Mouse (Mus musculus) spleen, postnatal 14 days (tissue): ENCODE data around the gene Gm12184.
"Not testable (repeated sequence)": the region's sequence is repeated elsewhere in the genome, so short reads cannot be mapped to it uniquely, and the experiment has no call there.

ENCODE experiments used
- DNase-seq, 2 experiments: peaks; one replicate each; pipeline ENCODE4 v3.0.0; 2021 to 2022; ENCODE audit warnings: low spot score in 2 of 2

Gm12184 gene

GRCm38 (mm10) chr11:48846881-48847280 is 20.4 kb upstream of the Gm12184 start:
- no peak for DNase-seq

DNA sequence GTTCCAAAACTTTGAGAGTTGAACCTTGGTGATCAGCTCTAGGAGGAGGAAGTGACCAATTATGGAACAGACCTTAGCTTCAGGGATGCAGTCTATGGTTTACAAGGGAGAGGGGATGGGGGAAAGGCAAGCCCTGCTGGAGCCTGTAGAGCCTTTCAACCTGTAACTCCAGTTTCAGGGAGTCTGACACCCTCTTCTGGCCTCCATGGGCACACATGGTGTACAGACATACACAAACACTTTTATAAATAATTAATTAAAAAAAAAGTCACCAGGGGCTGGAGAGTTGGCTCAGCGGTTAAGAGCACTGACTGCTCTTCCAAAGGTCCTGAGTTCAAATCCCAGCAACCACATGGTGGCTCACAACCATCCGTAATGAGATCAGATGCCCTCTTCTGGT is 19.9 kb upstream of the Gm12184 start:
- DNase-seq, result not testable (repeated sequence)

- no peak for DNase-seq
These were observed 18.9 kb upstream of the Gm12184 start for GRCm38 (mm10) chr11:48845244-48845815.

- DNase-seq, result no peak
These were observed 17.9 kb upstream of the Gm12184 start for GRCm38 (mm10) chr11:48844309-48844708.

DNA sequence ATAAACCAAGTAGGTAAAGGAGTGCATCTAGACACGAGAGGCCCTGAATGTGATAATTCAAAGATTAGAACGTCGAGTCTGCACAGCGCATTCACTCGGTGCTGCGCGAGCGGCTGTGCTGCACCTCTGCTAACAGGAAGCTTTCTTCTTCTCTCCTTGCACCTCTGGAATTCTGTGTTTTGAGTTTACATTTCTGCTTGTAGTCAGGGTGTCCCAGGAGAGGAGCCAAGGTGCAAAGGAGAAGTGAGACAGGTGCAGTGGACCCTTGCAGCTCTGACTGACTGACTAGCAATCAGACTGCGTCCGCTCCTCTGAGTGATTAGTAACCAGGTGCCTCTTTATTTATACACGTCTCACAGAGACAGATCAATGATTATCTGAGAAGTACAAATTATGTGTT is 16.7 kb upstream of the Gm12184 start:
- no peak for DNase-seq

GRCm38 (mm10) chr11:48842378-48842792 is 15.9 kb upstream of the Gm12184 start:
- no peak for DNase-seq

DNA sequence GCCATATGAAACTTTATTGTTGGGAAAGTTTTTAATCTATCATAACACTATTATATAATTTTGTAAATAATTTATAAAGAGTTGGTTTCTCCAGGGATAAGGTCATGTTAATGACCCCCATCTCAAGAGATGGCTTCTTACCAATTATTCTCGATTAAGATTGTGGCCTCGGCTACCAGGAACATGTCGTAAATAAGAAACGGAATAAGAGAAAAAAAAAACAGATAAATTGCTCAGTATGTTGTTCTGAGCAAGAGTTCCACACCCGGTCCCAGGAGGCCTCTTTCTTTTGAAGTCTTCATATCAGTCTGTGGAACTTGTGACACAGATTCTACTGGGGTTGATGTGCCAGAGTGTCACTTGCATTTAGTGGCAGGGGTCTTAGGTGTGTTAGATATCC is 14.8 kb upstream of the Gm12184 start:
- no peak for DNase-seq

DNA sequence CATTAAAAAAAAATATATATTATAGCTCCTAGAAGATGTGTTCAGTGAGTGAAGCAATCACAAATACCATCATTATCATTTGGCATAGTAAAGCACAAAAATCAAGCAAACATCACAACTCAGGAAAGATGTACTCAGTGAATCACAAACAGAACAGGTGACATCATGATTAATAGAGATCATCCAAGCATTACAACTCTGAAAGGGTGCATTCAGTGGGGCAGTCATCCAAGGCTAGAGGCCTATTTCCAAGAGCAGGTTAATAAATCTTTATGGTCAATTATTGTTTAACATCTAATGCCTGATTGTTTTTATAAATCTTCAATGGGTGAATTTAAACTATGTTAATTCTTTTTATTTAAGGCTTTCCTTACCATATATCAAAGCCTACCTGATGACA is 14.3 kb upstream of the Gm12184 start:
- no peak for DNase-seq

DNA sequence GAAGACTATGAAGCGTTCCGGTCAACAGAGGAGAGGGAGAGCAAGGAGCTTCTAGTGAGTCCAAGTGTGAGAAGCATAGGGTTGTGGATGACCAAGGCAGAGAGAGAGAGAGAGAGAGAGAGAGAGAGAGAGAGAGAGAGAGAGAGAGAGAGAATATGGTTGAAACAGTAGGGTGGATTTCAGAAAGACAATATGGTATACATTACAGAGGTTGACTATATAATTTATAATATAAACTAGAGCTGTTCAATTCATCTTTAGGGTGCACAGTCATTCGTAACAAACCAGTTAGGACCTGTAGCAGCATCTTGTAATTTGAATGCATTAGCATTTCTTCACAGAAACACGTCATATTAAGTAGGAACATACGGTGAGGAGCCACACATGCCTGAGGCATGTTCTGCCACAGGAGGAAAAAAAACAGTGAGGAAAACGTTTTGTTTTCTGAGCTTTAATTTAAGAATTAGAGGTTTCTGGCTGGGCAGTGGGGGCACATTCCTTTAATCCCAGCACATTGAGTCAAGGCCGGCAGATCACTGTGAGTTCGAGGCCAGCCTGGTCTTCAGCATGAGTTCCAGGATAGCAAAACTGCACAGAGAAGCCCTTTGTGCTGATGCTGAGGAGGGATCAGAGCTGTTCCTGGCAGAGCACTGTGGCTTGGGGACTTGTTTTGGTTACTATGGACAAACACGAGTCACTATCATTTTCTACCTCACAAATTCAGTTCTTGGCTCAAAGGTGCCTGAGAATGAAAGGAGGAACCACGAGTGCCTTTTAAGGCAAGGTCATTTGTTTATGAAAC is 12.6 kb upstream of the Gm12184 start:
- DNase-seq, result no peak

DNA sequence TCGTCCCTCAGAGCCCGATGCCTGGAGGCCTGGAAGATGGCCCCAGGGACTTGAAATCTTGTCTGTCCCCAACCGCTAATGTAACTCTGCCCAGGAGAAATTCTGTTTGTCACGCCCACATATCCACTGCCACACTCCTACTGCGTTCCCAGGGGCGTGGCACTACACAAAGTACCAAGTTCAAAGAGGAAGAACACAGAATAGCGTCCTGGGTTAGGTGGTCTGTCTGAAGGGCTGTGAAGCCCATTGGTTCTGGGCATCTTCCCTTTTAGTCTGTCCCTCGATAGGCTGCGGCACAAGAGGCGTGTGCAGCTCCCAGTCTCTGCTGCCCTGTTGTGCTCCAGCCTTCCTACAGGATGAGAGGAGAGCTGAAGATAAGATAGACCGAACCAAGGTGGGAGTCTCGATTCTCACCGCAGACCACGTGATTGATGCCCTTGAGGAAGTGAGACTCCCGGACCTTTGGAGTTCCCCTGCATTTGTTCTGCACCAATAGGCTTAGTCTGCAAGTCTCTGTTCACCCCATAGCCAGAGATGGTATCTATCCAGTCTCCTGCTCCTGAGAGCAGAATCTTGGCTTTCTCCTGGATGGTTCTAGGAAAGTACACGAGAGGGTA is 11.8 kb upstream of the Gm12184 start:
- no peak for DNase-seq

DNA sequence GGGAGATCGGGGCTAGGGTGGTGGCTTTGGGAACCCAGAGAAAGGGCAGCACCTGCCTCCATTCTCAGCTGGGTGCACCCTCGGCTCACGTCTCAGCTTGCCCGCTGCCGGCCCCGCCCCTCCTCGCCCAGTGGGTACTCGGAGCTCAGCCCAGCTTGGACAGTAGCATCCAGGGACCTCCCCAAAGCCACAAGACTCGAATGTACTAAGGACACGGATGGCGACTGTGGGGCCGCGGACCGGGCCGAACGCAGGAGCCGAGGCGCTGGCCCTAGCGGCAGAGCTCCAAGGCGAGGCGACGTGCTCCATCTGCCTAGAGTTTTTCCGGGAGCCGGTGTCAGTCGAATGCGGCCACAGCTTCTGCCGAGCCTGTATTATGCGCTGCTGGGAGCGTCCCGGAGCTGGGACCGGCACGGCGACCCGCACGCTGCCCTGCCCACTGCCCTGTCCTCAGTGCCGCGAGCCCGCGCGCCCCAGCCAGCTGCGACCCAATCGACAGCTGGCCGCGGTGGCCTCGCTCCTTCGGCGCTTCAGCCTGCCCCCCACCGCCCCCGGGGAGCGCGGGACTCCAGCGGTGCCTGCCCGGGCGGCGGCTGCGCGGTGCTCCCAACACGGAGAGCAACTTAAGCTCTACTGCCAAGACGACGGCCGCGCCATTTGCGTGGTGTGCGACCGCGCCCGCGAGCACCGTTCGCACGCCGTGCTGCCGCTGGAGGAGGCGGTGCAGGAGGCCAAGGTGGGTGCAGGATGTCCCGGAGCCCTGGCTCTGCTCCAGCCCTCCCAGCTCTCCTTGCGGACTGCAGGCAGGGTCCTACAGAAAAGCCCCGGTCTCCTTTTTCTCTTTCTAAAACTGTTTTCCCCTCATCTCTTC is 11.1 kb upstream of the Gm12184 start:
- peak; percentile 42 to 60 for DNase-seq

- no peak for DNase-seq
These were observed 10.5 kb upstream of the Gm12184 start for GRCm38 (mm10) chr11:48836990-48837309.

DNA sequence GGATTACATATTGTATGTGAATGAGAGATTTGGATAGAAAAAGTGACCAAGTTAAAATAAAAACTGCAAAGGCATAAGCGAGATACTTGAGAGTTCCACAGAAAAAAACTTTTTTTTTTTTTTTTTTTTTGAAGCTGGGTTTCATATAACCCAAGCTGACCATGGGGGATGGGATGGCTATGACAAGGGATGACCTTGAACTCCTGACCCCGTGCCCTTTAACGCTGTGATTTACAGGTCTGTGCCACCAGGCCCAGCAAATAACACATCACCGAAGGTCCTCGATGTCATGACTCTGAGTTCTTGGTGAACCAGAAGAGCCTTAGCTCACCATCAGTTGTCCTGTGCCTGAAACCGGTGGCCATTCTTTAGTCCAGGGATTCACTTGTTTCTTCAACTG is 9.5 kb upstream of the Gm12184 start:
- DNase-seq, result no peak

DNA sequence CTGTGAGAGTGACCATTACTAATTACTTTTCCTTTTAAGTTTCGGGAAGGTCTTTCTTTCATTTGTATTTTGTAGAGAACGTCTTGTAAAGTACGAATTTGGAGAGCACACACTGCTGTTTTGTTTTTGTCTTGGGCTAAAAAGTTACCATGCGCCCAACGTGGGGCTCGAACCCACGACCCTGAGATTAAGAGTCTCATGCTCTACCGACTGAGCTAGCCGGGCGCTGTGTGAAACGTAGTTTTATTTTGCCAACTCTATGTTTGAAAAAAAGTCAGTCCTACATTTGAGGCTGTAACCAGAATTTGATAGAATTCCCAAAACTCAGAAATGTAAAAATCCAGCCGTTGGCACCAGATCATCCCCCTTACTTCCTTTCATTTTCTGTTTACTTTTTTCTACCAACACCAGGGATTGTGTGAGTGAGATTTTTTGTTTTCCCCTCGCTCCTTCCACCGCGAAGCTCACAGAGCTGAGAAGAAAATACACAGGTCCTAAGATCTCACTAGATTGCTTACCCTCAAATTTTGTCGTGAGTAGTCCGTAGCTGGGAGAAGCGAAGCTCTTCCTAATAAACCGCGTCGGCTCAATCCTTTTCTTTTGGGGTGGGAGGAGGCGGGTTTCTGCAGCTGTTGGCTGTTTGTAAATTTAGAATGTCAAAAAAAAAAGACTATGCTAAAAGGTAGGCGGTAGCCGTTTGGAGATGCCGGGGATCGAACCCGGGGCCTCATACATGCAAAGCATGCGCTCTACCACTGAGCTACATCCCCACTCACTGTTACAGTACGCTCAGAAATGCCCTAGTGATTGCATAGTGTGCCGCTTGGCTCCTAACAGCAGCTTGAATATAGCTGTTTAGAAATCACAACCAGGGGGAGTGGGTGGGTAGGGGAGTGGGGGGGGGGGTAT is 7.5 kb upstream of the Gm12184 start:
- DNase-seq, result peak; percentile 83 to 88

DNA sequence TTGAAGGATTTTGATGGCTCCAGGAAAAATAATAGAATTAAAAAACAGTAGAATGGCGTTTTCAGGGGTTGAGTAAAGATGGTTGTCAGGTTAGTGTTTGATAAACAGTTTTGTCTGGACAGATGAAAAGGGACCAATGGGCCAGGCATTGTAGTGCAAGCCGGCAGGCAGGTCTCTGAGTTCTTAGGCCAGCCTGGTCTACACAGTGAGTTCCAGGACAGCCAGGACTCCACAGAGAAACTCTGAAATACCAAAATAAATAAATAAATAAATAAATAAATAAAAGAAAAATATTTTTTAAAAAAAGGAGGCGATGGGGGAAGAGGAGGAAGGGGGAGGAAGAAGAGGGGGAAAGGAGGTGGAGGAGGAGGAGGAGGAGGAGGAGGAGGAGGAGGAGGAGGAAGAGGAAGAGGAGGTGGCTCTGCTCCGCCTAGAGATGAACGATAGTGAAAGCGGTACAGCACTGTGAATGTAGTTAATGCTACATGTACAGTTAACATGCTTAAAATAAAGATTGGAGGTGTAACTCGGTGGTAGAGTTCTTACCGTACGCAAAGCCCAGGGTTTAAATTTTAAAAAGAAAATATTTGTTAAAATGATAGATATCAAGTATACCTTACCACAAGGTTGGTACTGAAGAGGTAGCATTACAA is 6.7 kb upstream of the Gm12184 start:
- DNase-seq, result no peak

DNA sequence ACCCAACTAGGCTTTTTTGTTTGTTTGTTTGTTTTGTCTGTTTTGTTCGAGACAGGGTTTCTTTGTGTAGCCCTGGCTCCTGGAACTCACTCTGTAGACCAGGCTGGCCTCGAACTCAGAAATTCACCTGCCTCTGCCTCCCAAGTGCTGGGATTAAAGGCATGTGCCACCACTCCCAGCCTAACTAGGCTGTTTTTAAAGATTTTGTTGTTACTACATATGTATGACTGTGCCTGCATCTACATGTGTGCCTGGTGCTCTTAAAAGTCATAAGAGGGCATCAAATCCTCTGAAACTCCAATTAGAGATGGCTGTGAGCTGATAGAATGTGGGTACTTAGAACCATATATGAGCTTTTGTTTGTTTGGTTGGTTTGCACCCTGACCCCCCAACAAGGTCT is 4.8 kb upstream of the Gm12184 start:
- no peak for DNase-seq

GRCm38 (mm10) chr11:48830279-48830678 is 3.8 kb upstream of the Gm12184 start:
- DNase-seq, result no peak

DNA sequence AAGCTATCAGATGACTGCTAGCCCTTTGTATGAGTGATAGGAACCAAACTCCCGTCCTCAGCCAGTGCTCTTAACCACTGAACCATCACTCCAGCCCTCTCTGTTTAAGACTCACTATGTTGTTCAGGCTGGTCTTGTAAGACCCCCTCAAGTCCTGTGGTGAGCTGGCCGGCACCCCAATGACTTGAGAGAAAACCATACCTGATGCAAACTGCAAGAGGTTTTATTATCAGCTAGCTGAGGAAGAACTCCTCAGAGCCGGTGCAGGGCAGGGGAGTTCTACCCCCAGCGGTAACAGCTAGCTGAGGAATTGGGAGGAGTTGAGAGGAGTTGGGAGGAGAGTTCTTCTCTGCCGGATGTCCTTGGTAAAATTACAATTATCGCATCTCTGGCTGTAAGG is 1.5 kb upstream of the Gm12184 start:
- no peak for DNase-seq

DNA sequence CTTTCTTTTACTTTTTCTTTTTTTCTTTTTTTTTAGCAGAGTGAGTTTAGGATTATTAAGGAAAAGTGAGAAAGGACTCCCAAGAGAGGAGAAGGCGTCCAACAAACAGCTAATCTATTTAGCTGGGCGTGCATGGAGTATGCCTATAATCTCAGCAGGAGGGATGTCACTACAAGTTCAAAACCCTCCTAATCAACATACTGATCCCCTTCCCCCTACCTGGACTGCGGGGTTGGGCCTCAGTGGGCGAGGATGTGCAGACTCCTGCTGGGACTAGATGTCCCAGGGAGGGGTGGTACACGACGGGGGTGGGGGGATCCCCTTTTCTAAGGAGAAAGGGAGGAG is 269 bp upstream of the Gm12184 start:
- DNase-seq, result no peak

DNA sequence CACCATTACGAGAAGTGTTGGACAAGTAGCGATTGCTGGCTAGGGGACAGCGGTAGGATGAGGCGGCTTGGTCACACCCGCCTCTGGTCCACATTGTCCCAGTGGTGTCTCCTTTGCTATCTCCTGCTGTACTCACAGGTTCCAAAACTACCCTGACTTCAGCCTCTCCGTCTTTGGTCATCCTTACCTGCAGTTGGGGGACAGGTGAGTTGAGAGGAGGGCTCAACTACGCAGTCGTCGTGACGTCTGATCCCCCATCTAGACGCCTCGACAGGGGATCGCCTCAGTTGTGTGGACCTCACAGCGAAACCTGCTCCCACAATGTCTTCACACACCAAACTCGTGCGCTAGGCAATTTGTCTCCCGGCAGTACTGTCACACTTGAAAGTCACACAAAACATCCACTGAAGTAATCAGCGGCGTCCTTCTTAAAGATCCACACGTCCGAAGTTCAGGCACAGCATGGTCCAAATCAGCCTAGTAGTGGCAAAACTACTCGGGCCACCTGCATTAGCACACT is 2.1 kb downstream of the Gm12184 start:
- no peak for DNase-seq

DNA sequence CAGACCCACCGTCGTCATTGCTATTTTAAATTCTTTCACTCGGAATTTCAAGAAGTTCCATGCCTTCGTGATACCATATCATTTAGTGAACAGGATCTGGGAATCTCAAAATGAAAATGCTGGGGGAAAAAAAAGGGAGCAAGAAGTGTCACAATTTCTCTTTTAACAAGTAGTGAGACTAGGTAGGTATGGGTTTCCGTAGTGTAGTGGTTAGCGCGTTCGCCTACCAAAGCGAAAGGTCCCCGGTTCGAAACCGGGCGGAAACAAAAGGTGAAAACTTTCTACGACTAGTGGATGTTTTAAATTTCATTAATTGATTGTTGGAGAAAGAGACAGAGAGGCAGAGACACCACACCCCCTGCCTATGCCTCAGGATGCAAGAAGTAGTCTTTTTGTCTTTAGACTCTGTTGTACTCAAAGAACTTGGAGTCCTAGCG is 2.9 kb downstream of the Gm12184 start:
- peak; percentile 53 to 59 for DNase-seq
